Mouse (Mus musculus) heart, adult 2 months (tissue): ENCODE results near the gene Mrpl10. TPM values are rescaled to one million over a fixed set of nuclear protein-coding genes. Genes with fewer than 3 reads are reported as not detected.

Experiments
- DNase-seq, 2 experiments: peaks; one replicate each; pipeline ENCODE4 v3.0.0; 2021
- H3K27ac ChIP-seq: fragments of 200-600 bp; 2 replicates; pipeline ENCODE4 v1.8.1; 2022
- H3K27me3 ChIP-seq: fragments of 200-500 bp; 2 replicates; pipeline ENCODE4 v1.6.1; 2012; ENCODE audit warnings: mild to moderate bottlenecking, low read length, inconsistent platforms, mixed read lengths; ENCODE audit not compliant: control insufficient read depth, insufficient read depth
- H3K36me3 ChIP-seq: fragments of 200-500 bp; 2 replicates; pipeline ENCODE4 v1.6.1; 2012; ENCODE audit warnings: low read length, inconsistent platforms; ENCODE audit not compliant: control insufficient read depth, insufficient read depth
- H3K4me1 ChIP-seq: fragments of 200-500 bp; 2 replicates; pipeline ENCODE4 v1.6.1; 2011; ENCODE audit warnings: low read length; ENCODE audit not compliant: control insufficient read depth, insufficient read depth
- H3K4me3 ChIP-seq: fragments of 200-600 bp; 2 replicates; pipeline ENCODE4 v1.8.1; 2022
- H3K79me2 ChIP-seq: fragments of 200-500 bp; replicated peaks from 2 replicates; pipeline ENCODE4 v1.6.1; 2012; ENCODE audit warnings: mild to moderate bottlenecking, inconsistent platforms, low read length, moderate library complexity, mixed read lengths; ENCODE audit not compliant: control insufficient read depth, insufficient read depth
- H3K9ac ChIP-seq: fragments of 200-500 bp; 2 replicates; pipeline ENCODE4 v1.6.1; 2012; ENCODE audit warnings: low read depth, mild to moderate bottlenecking, control low read depth, inconsistent platforms, low read length, mixed read lengths
- CTCF ChIP-seq: fragments of 200-600 bp; IDR thresholded peaks from 2 replicates; pipeline ENCODE4 v1.8.1; 2022; ENCODE audit warnings: antibody characterized with exemption, mild to moderate bottlenecking, moderate library complexity
- EP300 ChIP-seq: fragments of 200-500 bp; IDR thresholded peaks from 2 replicates; pipeline ENCODE4 v1.6.1; 2011; ENCODE audit warnings: low read depth, low read length, control low read depth; ENCODE audit not compliant: insufficient read depth
- POLR2A ChIP-seq: fragments of 200-500 bp; IDR thresholded peaks from 2 replicates; pipeline ENCODE4 v1.6.1; 2011; ENCODE audit warnings: mild to moderate bottlenecking, low read depth, low read length, control low read depth; ENCODE audit not compliant: insufficient read depth
- WGBS: fragments of 180-500 bp; shearing (Covaris S2); methylation state at CpG from one replicate; pipeline ENCODE4 v1.1.7; 2018; 5-methylcytosine and 5-hydroxymethylcytosine counted together
- intact Hi-C: fragments of 180-260 bp; cut with DNase I; formaldehyde crosslinking; loops from one replicate; pipeline ENCODE4 v1.15.1; 2025
- long read RNA-seq: library from polyadenylated mRNA; stranded (forward); transcript quantifications from one replicate; pipeline ENCODE4 v2.0.0, GENCODE M21; 2021
- polyA plus RNA-seq: library from polyadenylated mRNA; depleted of rRNA; stranded (reverse); fragments of >200 nt; gene quantifications from 2 replicates; pipeline ENCODE4 v1.2.3, GENCODE M21; 2012; rRNA removed
- total RNA-seq, 2 experiments: library from RNA; stranded (reverse); gene quantifications; 2 replicates each; pipeline ENCODE4 v1.2.3; 2021

Mrpl10 gene
- total RNA-seq (10 to 100 TPM; 76.4 to 87.2 TPM), polyA plus RNA-seq (91.4 and 98.6 TPM in 2 replicates)
- long read RNA-seq, transcript Mrpl10-201 (5 exons, 1,708 nt), result major isoform, 41 of 56 reads
- long read RNA-seq, partial matches to known transcripts, result 4 of 56 reads
- long read RNA-seq, other reads (novel, unspliced or antisense), result 11 of 56 reads

DNA sequence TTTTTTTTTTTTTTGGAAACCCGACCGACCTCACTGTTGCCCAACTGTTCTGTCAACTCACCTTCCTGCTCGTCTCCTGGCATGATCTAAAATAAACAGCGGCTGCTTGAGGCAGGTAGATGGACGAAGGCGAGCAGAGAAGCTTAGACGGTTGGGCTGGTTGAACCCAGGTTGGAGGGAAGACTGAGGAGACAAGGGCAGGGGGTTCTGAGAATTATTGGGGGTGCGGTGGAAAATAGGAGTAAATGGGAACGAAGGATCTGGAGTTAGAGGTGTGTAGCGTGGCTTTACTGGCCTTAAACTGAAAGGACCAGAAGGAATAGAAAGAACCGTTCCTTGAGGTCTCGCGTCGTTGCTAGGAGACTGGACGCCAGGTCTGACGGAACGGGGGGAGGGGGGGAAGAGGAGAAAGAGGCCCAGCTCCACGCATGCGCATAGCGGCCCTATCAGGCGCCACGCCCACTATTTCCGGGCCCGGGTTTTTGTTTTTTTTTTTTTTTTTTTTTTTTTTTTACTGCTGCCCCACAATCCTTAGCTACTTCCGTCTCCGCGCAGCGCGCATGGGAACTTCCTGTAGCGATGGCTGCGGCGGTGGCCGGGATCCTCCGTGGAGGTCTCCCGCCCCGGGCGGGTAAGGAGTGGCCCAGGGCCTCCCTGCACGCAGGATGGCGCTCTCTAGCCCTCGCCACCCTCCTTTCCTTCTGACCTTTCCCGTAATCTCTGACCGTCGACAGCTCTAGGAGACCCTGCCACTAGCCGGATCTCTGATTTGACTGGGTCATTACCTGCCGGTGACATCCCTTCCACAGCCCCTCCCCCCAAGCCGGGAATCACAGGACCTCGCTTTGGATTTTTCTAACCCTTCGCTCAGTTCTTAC, at the start of gene Mrpl10, which contains the start of gene Lrrc46:
Mrpl10 (plus strand) TSS at position 539 of the 878 bp plus-strand sequence.
Lrrc46 (minus strand) TSS at position 386 of the 878 bp plus-strand sequence.
- Histone ChIP-seq H3K9ac (peak within 1 kb of the TSS; percentile 81), H3K27me3 (no peaks in the 10 kb centered on the region), H3K4me3 (peak within 1 kb of the TSS; percentile 80), H3K79me2 (no peaks in the 10 kb centered on the region), H3K36me3 (no peaks in the 10 kb centered on the region), H3K4me1 (peaks cover 3% of the 10 kb centered on the region), H3K27ac (peak within 1 kb of the TSS; percentile 90)
- peak; percentile 60; the same call in 1 of the 2 replicates for TF ChIP-seq EP300
- TF ChIP-seq POLR2A, result peak; percentile 80
- no peak for TF ChIP-seq CTCF
- peak; percentile 88 to 89 for DNase-seq
- under 1% methylated on average over 48 of the region's 48 CpGs for WGBS
- intact Hi-C loops, result no loop called here

DNA sequence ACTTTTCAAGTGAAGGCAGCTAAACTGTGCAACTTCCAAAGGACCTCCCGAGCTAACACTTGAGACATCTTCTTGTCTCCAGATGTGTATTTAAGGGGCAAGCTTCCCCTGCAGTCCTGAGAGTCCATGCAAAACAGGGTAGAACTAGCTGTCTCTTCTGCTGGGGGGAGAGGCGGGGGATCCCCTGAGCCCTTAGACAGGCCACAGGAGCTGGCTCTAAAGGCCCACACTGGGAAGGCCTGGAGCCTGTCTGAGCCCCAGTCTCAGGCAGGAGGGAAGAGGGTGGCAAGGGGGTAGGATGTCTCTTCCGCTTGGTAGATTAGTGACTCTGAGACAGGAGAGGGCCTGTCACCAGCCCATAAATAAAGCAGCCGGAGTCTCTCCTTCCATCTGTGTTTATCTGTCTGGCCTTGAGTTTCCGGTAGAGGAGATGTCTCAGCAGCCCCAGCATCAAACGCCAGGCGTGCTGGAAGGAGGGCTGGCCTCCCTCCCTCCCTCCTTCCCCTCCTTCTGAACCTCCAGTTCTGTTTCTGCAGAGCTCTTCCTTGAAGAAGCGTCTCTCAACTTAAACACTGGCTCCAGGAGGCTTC, 48.5 kb upstream of the Mrpl10 start:
- Histone ChIP-seq H3K27ac (no peak overlapping the region), H3K4me1 (no peaks in the 10 kb centered on the region), H3K27me3 (peaks cover 4% of the 10 kb centered on the region), H3K36me3 (no peaks in the 10 kb centered on the region), H3K9ac (no peak overlapping the region), H3K4me3 (no peak overlapping the region), H3K79me2 (no peaks in the 10 kb centered on the region)
- intact Hi-C loops, result no loop called here
- WGBS, result 45% methylated on average over 8 of the region's 8 CpGs
- DNase-seq, result no peak
- no peak for TF ChIP-seq POLR2A
- no peak for TF ChIP-seq EP300
- no peak for TF ChIP-seq CTCF

DNA sequence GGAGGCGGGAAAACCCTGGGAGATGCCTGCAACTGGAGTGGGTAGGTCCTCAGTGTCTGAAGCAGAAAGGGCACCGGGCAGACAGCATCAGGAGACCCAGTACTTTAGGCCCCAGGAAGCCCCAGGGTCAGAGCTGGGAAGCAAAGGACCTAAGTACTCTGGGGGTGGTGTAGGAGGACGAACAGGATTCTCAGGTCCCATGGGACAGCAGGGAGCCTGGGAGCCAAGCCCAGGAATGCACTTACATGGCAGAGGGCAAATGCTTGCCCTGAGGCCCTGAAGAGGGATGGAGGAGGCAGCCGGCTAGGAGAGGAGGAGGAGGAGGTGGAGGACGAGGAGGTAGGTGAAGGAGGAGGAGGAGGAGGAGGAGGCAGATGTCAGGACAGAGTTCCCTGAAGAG, 46.3 kb upstream of the Mrpl10 start:
- Histone ChIP-seq H3K4me1 (no peaks in the 10 kb centered on the region), H3K36me3 (no peaks in the 10 kb centered on the region), H3K27me3 (peaks cover 4% of the 10 kb centered on the region), H3K79me2 (no peaks in the 10 kb centered on the region), H3K9ac (no peak overlapping the region), H3K27ac (no peak overlapping the region), H3K4me3 (no peak overlapping the region)
- TF ChIP-seq POLR2A (no peak), EP300 (no peak), CTCF (no peak)
- intact Hi-C loops, result no loop called here
- DNase-seq, result no peak
- 49% methylated on average over 5 of the region's 5 CpGs for WGBS

DNA sequence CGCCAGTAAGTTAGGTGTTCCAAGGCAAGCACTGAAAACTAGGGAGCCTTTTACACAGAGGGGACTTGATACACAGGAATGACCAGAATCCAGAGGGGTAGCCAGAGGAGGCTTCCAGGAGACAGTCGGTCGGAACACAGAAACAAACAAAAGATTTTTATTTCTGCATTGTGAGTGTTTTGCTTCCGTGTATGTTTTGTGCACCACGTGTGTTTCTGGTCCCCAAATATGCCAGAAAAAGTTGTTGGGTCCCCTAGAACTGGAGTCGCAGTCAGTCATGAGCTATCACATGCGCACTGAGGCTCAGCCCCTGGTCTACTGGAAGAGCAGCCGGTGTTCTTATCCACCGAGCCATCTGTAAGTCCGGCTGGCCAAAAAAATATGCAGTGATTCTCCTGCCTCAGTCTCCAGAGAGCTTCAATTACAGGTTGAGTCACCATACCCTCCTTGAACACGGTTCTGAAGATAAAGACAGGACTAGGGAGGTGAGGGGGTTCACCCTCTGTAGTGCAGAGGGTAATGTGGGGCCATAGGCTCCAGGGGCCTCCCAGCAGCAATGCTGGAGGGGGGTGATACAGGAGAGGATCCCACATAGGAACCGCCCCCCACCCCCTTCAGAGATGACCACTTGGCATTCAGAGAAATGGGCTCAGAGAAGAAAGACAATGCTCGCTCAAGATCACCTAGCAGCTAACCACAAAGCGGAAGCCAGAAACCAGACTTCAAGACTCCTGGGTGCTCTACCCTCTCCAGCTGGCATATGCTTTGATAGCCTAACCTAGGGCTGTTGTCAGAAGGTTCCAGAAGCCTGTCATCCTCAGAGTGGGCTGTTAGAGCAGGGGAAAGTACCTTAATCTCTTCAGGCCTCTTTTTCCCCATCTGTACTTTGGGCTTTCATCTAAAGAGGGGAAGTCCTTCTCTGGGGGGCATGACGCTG, 45.3 kb upstream of the Mrpl10 start:
- Histone ChIP-seq H3K27me3 (peaks cover 4% of the 10 kb centered on the region), H3K79me2 (no peaks in the 10 kb centered on the region)
- WGBS, result 80% methylated on average over 15 of the region's 15 CpGs

DNA sequence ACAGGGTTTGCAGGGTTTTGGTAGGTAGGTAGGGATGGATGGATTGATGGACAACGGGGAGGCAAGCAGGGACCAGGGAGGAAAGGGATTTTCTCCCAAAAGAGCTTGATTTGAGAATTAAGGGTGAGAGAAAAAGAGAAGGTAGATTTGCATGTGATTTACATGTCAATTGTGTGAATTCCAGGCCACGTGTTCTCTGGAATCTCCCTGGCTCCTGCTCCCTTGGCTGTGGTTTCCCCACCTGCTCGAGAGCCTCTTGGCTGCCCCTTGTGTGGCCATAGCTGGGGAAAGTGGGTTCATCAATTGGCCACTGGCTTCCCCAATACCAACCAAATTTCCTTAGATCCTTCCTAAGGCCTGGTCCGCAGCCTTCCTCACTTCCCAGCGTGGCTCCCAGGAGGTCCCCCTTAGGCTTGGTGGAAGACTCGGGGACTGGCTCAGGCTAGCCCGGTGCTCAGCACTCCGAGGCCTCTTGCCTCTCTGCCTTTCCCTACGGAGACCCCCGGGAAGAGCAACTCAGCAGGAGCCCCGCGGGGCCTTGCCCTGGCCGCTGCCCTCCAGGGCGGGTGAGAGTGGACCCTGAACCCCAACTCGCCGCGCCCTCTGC, 44.5 kb upstream of the Mrpl10 start:
- 22% methylated on average over 17 of the region's 17 CpGs for WGBS
- TF ChIP-seq POLR2A (no peak), CTCF (no peak), EP300 (no peak)

More for the DNA sequence above, 45.3 kb upstream of the Mrpl10 start:
- Histone ChIP-seq H3K4me3 (no peak overlapping the region), H3K9ac (no peak overlapping the region), H3K36me3 (no peaks in the 10 kb centered on the region), H3K27ac (no peak overlapping the region), H3K4me1 (no peaks in the 10 kb centered on the region)
- no peak for TF ChIP-seq POLR2A
- TF ChIP-seq CTCF, result no peak
- TF ChIP-seq EP300, result no peak
- intact Hi-C loops, result no loop called here
- DNase-seq, result no peak

More for the DNA sequence above, 44.5 kb upstream of the Mrpl10 start:
- Histone ChIP-seq H3K36me3 (no peaks in the 10 kb centered on the region), H3K79me2 (no peaks in the 10 kb centered on the region), H3K9ac (peak overlapping the region; percentile 34), H3K4me3 (peak overlapping the region; percentile 45), H3K27me3 (peaks cover 4% of the 10 kb centered on the region), H3K27ac (peak overlapping the region; percentile 45), H3K4me1 (no peaks in the 10 kb centered on the region)
- intact Hi-C loops, result no loop called here
- no peak for DNase-seq
